Mouse (Mus musculus) forebrain, embryonic 10.5 days (tissue): ENCODE measurements around the gene Gm19426. TPM values are rescaled to one million over a fixed set of nuclear protein-coding genes. Genes with fewer than 3 reads are reported as not detected.

Experiments
- DNase-seq: peaks from one replicate; pipeline ENCODE4 v3.0.0-alpha.2; 2017; ENCODE audit warnings: low spot score; ENCODE audit errors: extremely low spot score
- H3K27ac ChIP-seq: fragments of 300-500 bp; sonication (generic); 2 replicates; pipeline ENCODE4 v1.5.1; 2016; ENCODE audit warnings: mild to moderate bottlenecking
- H3K27me3 ChIP-seq: fragments of 300-500 bp; sonication (generic); 2 replicates; pipeline ENCODE4 v1.6.1; 2016; ENCODE audit warnings: mild to moderate bottlenecking; ENCODE audit not compliant: poor library complexity, severe bottlenecking
- H3K36me3 ChIP-seq: fragments of 300-500 bp; sonication (generic); replicated peaks from 2 replicates; pipeline ENCODE4 v1.6.1; 2016; ENCODE audit warnings: mild to moderate bottlenecking, moderate library complexity
- H3K4me1 ChIP-seq: fragments of 300-500 bp; sonication (generic); 2 replicates; pipeline ENCODE4 v1.6.1; 2016
- H3K4me3 ChIP-seq: fragments of 300-500 bp; sonication (generic); 2 replicates; pipeline ENCODE4 v1.5.1; 2016; ENCODE audit warnings: mild to moderate bottlenecking, moderate library complexity
- H3K9me3 ChIP-seq: fragments of 300-500 bp; sonication (generic); 2 replicates; pipeline ENCODE4 v1.6.1; 2016; ENCODE audit warnings: mild to moderate bottlenecking, moderate library complexity
- WGBS: fragments of 180-500 bp; shearing (Covaris S2); methylation state at CpG from one replicate; pipeline ENCODE4 v1.1.7; 2016; 5-methylcytosine and 5-hydroxymethylcytosine counted together
- polyA plus RNA-seq: library from polyadenylated mRNA; unstranded; fragments of >200 nt; fragmentation: Nextera tagmentation; extraction: Ambion mirVana; gene quantifications from 2 replicates; pipeline ENCODE4 v1.2.1, GENCODE M21; 2016

Gm19426 gene
- polyA plus RNA-seq, 1 experiment from 2014 or later = 8.8 TPM

- H3K4me1 ChIP-seq = peaks cover 33% of the 10 kb centered on the region
- no peak overlapping the region for H3K4me3 ChIP-seq
- H3K9me3 ChIP-seq = no peaks in the 10 kb centered on the region
- H3K27ac ChIP-seq = no peak overlapping the region
- H3K36me3 ChIP-seq = 0 out of 2 replicates have a peak, but pooled peaks cover 4% of the 10 kb centered on the region
- H3K27me3 ChIP-seq = no peaks in the 10 kb centered on the region
- no peak for DNase-seq
- WGBS = 91% methylated on average over 4 of the region's 4 CpGs
Observed at GRCm38 (mm10) chr2:84772454-84772853, 29.0 kb upstream of the Gm19426 start.

GRCm38 (mm10) chr2:84770501-84770900, 27.0 kb upstream of the Gm19426 start:
- H3K4me1 ChIP-seq = peaks cover 27% of the 10 kb centered on the region
- WGBS = 87% methylated on average over 6 of the region's 6 CpGs
- no peak overlapping the region for H3K27ac ChIP-seq
- H3K4me3 ChIP-seq = no peak overlapping the region
- no peaks in the 10 kb centered on the region for H3K9me3 ChIP-seq
- no peak for DNase-seq
- H3K36me3 ChIP-seq = peaks cover 4% of the 10 kb centered on the region; the same call in 1 of the 2 replicates
- no peaks in the 10 kb centered on the region for H3K27me3 ChIP-seq

GRCm38 (mm10) chr2:84762818-84763217, 19.4 kb upstream of the Gm19426 start:
- H3K27me3 ChIP-seq = no peaks in the 10 kb centered on the region
- WGBS = 57% methylated on average over 1 of the region's 1 CpGs

GRCm38 (mm10) chr2:84762295-84762694, 18.8 kb upstream of the Gm19426 start:
- Histone ChIP-seq H3K27ac (no peak overlapping the region), H3K4me3 (no peak overlapping the region), H3K4me1 (peaks cover 12% of the 10 kb centered on the region), H3K36me3 (peaks cover 6% of the 10 kb centered on the region), H3K27me3 (no peaks in the 10 kb centered on the region), H3K9me3 (no peaks in the 10 kb centered on the region)
- DNase-seq = no peak
- 35% methylated on average over 3 of the region's 4 CpGs for WGBS

More at GRCm38 (mm10) chr2:84762818-84763217, 19.4 kb upstream of the Gm19426 start:
- H3K9me3 ChIP-seq = no peaks in the 10 kb centered on the region
- no peak for DNase-seq
- no peak overlapping the region for H3K4me3 ChIP-seq
- H3K27ac ChIP-seq = no peak overlapping the region
- peaks cover 10% of the 10 kb centered on the region for H3K4me1 ChIP-seq
- H3K36me3 ChIP-seq = peaks cover 6% of the 10 kb centered on the region

GRCm38 (mm10) chr2:84761840-84762239, 18.4 kb upstream of the Gm19426 start:
- WGBS = 87% methylated on average over 1 of the region's 1 CpGs
- H3K9me3 ChIP-seq = no peaks in the 10 kb centered on the region
- peaks cover 6% of the 10 kb centered on the region for H3K36me3 ChIP-seq
- no peak overlapping the region for H3K4me3 ChIP-seq
- peaks cover 16% of the 10 kb centered on the region for H3K4me1 ChIP-seq
- no peak overlapping the region for H3K27ac ChIP-seq
- no peak for DNase-seq
- H3K27me3 ChIP-seq = no peaks in the 10 kb centered on the region

GRCm38 (mm10) chr2:84761309-84761708, 17.9 kb upstream of the Gm19426 start:
- Histone ChIP-seq H3K36me3 (peaks cover 6% of the 10 kb centered on the region), H3K4me3 (no peak overlapping the region), H3K9me3 (no peaks in the 10 kb centered on the region), H3K27me3 (no peaks in the 10 kb centered on the region), H3K27ac (no peak overlapping the region), H3K4me1 (peaks cover 18% of the 10 kb centered on the region)
- 87% methylated on average over 3 of the region's 3 CpGs for WGBS
- no peak for DNase-seq

- WGBS = 78% methylated on average over 8 of the region's 8 CpGs
- Histone ChIP-seq H3K4me3 (no peak overlapping the region), H3K36me3 (peaks cover 6% of the 10 kb centered on the region), H3K4me1 (peaks cover 18% of the 10 kb centered on the region), H3K27ac (no peak overlapping the region), H3K9me3 (no peaks in the 10 kb centered on the region), H3K27me3 (no peaks in the 10 kb centered on the region)
- DNase-seq = no peak
Observed at GRCm38 (mm10) chr2:84760777-84761176, 17.3 kb upstream of the Gm19426 start.

- 5% methylated on average over 2 of the region's 2 CpGs for WGBS
- peak; percentile 30 for DNase-seq
- Histone ChIP-seq H3K36me3 (no peaks in the 10 kb centered on the region), H3K27me3 (no peaks in the 10 kb centered on the region), H3K4me1 (peaks cover 18% of the 10 kb centered on the region), H3K4me3 (no peak overlapping the region), H3K9me3 (no peaks in the 10 kb centered on the region), H3K27ac (no peak overlapping the region)
Observed at GRCm38 (mm10) chr2:84758542-84759127, 15.2 kb upstream of the Gm19426 start.

- no peak overlapping the region for H3K27ac ChIP-seq
- H3K4me3 ChIP-seq = no peak overlapping the region
- no peaks in the 10 kb centered on the region for H3K27me3 ChIP-seq
- DNase-seq = no peak
- WGBS = 64% methylated on average over 7 of the region's 7 CpGs
- H3K4me1 ChIP-seq = peaks cover 10% of the 10 kb centered on the region
- H3K36me3 ChIP-seq = no peaks in the 10 kb centered on the region
- no peaks in the 10 kb centered on the region for H3K9me3 ChIP-seq
Observed at GRCm38 (mm10) chr2:84757026-84757682, 13.7 kb upstream of the Gm19426 start.

- peaks cover 8% of the 10 kb centered on the region; the same call in 1 of the 2 replicates for H3K4me1 ChIP-seq
- no peak overlapping the region for H3K4me3 ChIP-seq
- H3K9me3 ChIP-seq = no peaks in the 10 kb centered on the region
- H3K27me3 ChIP-seq = no peaks in the 10 kb centered on the region
- H3K36me3 ChIP-seq = no peaks in the 10 kb centered on the region
- no peak overlapping the region for H3K27ac ChIP-seq
- 93% methylated on average over 5 of the region's 5 CpGs for WGBS
- no peak for DNase-seq
Observed at GRCm38 (mm10) chr2:84756245-84756644, 12.8 kb upstream of the Gm19426 start.

- no peak for DNase-seq
- no peaks in the 10 kb centered on the region for H3K9me3 ChIP-seq
- H3K36me3 ChIP-seq = no peaks in the 10 kb centered on the region
- H3K27ac ChIP-seq = no peak overlapping the region
- H3K27me3 ChIP-seq = no peaks in the 10 kb centered on the region
- WGBS = 88% methylated on average over 6 of the region's 6 CpGs
- no peak overlapping the region for H3K4me3 ChIP-seq
- H3K4me1 ChIP-seq = peaks cover 4% of the 10 kb centered on the region
Observed at GRCm38 (mm10) chr2:84750115-84750514, 6.7 kb upstream of the Gm19426 start.

- peaks cover 53% of the 10 kb centered on the region for H3K4me1 ChIP-seq
- H3K9me3 ChIP-seq = no peaks in the 10 kb centered on the region
- DNase-seq = peak; percentile 82
- H3K36me3 ChIP-seq = peaks cover 27% of the 10 kb centered on the region
- WGBS = 0% methylated on average over 10 of the region's 10 CpGs
- peak overlapping the region; percentile 69 for H3K4me3 ChIP-seq
- H3K27me3 ChIP-seq = no peaks in the 10 kb centered on the region
- H3K27ac ChIP-seq = peak overlapping the region; percentile 99
Observed at GRCm38 (mm10) chr2:84744126-84744525, 671 bp upstream of the Gm19426 start.

GRCm38 (mm10) chr2:84742451-84743283, 788 bp downstream of the Gm19426 start:
- no peaks in the 10 kb centered on the region for H3K9me3 ChIP-seq
- H3K4me3 ChIP-seq = peak overlapping the region; percentile 69
- peaks cover 27% of the 10 kb centered on the region for H3K36me3 ChIP-seq
- WGBS = under 1% methylated on average over 26 of the region's 26 CpGs
- H3K27ac ChIP-seq = peak overlapping the region; percentile 99
- peaks cover 67% of the 10 kb centered on the region for H3K4me1 ChIP-seq
- DNase-seq = peak; percentile 97
- H3K27me3 ChIP-seq = no peaks in the 10 kb centered on the region
